Mouse (Mus musculus) urinary bladder, postnatal 25 days (tissue): Measurements from ENCODE around the gene Odf3.
A peak's percentile ranks its signal among the peaks of the same experiment; 100 is the strongest.

ENCODE experiments used
- DNase-seq: peaks from one replicate; pipeline ENCODE4 v3.0.0; 2022; ENCODE audit warnings: low spot score

Gene Odf3

DNA sequence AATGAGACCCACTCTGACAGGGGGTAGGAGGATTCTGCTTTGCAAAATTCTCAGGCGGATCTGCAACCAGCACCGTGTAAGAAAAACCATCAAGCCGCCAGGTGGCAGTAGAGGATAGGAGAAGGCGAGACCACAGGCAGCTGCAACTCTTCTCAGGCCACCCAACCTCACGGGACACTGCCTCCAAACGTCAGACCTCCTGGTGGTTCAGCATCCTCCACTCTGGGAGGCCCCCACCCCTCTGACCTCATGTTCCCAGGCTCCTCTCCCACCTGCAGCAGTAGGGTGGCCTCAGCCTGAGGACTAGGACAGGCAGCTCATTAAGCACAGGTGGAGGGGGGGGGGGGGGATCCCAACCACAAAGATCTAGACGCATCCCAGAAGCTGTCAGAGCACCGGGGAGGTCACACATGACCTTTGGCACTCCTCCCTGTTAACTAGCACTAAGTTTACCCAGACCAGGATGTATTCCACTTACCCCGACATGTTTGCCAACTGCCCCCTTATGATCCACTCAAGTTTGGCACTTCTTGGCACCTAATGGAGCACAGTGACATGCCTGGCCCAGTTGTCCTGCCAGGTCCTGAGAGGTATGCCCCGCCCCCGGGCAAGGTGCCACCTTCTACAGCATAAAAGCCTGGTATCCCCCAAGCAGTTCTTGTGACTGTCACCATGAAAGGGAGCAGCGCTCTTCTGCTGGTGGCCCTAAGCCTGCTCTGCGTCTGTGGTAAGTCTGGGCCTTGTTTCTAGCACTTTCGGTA is 2.5 kb upstream of the Odf3 start, which contains the start of gene Scgb1c1:
Gene Scgb1c1 (plus strand): TSS at position 643 of the 761 bp plus-strand sequence.
- DNase-seq: peak; percentile 95

GRCm38 (mm10) chr7:140845683-140846082 is 1.9 kb upstream of the Odf3 start:
- DNase-seq: no peak

GRCm38 (mm10) chr7:140846676-140847075 is 929 bp upstream of the Odf3 start:
- no peak for DNase-seq

GRCm38 (mm10) chr7:140848591-140848990 is 986 bp downstream of the Odf3 start:
- no peak for DNase-seq

DNA sequence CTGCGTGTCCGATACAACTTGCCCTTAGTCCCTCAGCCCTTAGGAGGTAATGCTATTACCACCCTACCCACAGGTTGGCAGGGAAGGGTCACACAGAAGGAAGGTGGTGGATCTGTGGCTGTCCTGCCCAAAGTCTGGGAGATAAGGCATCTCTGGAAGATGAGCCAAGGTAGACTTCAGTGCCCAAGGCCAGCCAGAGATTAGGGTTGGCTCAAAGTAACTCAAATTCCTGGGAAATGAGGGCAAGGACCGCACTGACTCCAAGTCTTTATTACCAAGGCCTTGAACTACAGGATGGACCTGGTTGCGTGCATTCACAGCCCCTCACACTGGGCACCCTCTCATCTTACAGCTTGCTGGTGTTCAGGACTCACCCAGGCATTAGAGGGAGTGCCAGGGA is 4.3 kb downstream of the Odf3 start:
- DNase-seq: no peak

DNA sequence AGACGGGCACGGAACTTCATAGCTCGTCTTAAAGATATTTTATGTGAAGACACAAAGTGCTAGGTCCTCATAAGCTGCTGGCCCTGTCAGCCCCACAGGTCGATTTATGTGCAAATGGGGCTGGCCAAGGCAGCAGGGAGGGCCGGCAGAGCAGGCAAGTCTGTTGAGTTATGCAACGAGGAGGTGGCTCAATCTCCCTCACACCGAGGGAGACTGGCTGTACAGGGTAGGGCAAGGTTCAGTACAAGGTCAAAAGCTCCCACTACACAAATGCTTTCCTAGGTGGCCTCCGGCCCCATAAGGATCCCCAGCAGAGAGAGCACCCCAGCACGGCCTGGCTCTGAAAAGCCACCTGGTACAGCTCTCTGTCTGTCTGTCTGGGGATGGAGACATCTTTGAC is 5.8 kb downstream of the Odf3 start:
- DNase-seq: no peak

- no peak for DNase-seq
These were observed 6.9 kb downstream of the Odf3 start for GRCm38 (mm10) chr7:140854483-140854882.

DNA sequence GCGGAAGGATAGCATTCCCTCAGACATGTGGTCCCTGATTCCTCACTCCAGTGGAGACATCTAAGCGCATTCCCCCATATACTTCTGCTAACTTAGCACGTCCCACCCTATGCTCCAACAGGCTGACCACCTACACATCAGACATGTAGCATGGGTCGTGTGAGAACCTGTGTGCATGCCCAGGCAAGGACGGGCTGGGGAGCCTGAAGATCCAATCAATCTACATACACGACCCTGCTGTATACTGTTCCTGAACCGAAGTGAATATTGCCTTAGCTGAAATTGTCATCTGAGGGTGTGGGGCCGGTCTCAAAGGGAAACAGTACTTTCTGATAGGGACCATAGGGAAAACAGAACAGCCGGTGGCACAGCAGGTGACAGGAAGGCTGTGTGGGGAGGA is 7.6 kb downstream of the Odf3 start:
- DNase-seq: no peak

- DNase-seq: peak; percentile 68
These were observed 8.5 kb downstream of the Odf3 start, which contains the start of gene Gm45785 for GRCm38 (mm10) chr7:140855860-140856784. Gene Gm45785 (minus strand): TSS chr7:140856331.

DNA sequence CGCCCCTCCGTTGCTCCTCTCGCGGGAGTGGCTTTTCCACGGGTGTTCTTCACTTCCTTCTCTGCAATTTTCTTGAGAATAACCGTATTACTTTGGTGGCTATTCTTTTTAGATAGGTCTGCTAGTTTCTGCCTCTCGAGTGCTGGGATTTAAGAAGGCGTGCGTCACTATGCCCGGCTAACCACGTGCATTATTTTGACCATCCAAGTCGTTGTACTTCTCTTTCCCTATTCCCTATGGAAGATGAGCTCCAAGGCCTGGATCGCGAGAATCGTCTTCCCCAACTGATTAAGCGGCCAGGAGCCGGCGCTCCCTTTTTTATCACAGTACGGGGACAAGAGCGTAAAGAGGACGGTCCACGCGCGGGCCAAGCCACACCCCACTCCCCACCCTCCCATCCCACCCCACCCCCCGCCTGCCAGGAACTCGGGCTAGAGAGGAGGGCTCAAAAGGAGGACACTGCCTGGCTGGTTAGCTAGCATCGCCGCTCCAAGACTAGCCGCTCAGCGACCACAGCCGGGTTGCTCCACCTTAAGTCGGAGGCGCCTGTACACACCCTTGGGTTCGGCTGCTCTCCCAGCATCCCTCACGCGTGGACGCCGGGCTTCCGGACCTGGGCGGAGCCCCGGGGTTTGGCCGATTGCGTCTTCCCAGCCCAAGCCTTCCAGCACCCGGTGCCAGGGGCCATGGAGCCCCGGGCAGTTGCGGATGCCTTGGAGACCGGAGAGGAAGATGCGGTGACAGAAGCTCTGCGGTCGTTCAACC is 9.4 kb downstream of the Odf3 start, which contains the start of gene Ric8a:
Gene Ric8a (plus strand): TSS at position 173 of the 765 bp plus-strand sequence.
- peak; percentile 87 for DNase-seq

- DNase-seq: no peak
These were observed 10.2 kb downstream of the Odf3 start, which contains the start of gene Bet1l for GRCm38 (mm10) chr7:140857550-140858505. Gene Bet1l (minus strand): TSS chr7:140857577.

- no peak for DNase-seq
These were observed 11.1 kb downstream of the Odf3 start for GRCm38 (mm10) chr7:140858746-140859145.

- no peak for DNase-seq
These were observed 12.4 kb downstream of the Odf3 start for GRCm38 (mm10) chr7:140859997-140860396.

DNA sequence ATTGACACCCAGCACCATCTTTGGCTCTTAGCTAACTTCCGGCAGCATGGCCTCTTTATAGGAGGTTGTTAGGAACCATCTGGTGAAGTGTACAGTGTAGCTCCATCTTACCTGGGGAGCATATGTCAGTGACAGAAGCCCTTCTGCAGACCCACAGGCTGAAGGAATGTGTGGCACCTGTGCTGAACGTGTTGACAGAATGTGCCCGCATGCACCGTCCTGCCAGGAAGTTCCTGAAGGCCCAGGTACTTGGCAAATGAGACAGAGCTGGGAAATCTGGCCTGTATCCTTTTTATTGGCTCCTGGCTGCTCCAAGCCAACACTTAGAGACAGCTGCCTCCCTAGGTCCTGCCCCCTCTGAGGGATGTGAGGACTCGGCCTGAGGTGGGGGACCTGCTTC is 13.1 kb downstream of the Odf3 start:
- no peak for DNase-seq

- no peak for DNase-seq
These were observed 17.2 kb downstream of the Odf3 start for GRCm38 (mm10) chr7:140864761-140865160.

DNA sequence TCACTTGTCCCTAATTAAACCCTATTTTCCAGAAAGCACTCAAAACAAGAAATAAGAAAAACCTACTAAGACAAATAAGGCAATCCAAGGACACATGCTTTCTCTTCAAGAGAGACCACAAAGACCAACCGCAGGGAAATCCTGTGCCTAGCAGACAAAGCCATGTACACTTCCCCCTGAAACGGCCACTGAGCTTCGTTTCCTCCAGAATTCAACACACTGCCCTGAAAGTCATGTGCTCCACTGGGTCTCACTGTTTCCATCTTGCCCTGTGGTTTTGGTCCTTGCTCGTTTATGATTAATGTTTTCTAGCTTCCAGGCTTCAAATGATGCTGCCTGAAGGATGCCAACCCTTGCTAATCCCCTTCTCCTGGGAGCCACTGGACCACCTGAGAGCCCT is 26.6 kb downstream of the Odf3 start:
- no peak for DNase-seq

- DNase-seq: no peak
These were observed 29.8 kb downstream of the Odf3 start for GRCm38 (mm10) chr7:140877364-140877763.

- DNase-seq: no peak
These were observed 31.8 kb downstream of the Odf3 start for GRCm38 (mm10) chr7:140879355-140879754.

DNA sequence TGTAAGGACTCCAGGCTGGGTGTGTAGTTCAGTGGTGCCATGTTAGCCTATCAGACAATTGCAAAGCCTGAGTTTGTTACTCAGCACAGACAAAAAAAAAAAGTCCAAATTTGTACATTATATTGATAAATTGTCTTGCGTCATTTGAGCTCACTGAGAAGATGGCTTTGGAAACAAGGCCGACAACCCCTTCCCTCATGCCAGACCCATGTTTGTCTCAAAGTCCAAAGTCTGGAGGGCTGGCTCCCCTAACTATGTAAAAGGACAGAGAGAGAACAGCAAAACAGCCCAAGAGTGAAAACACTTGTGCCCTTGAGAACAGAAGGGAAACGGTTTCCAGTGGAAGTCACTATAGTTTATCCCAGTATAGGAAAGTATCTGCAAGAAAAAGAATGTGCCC is 32.8 kb downstream of the Odf3 start:
- DNase-seq: no peak

DNA sequence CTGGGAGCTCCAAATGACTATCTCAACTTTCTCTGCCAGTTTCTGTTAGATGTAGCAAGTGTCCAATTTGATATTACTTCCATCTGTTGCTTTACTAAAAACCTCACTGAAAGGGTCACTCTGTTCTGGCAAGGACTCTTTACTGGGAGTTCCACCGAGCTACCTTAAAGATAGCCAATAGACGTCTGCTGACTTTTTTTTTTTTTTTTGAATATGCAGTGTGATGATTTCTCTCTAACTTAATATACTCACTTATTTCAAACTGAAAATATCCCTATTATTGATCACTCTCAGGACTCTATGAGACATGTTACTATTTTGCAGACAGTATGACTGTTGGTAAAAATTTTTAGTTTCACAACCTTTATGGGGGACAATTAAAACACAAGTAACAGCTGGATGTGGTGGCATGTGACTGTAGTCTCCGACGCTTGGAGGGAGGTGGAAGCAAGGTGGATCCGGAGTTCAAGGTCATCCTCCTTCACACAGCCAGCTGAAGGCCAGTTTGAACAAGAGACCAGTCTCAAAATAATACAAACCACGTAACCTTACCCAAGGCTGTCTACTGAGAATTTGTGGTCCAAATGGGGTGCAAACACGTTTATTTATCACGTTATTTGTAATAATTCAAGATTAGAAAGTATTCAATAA is 33.4 kb downstream of the Odf3 start:
- no peak for DNase-seq
